Mouse (Mus musculus) CH12.LX (cell line): ENCODE results near the gene Brinp2.

ENCODE experiments used
- CTCF ChIP-seq, 2 experiments: IDR thresholded peaks in 1 of 2; conservative IDR thresholded peaks in 1 of 2; 2 replicates each; pipeline ENCODE4 v1.5.1; 2011 to 2012; ENCODE audit warnings: low read depth in 2 of 2, low read length in 2 of 2, improper control_type of control experiment in 1 of 2, inconsistent platforms in 1 of 2, mild to moderate bottlenecking in 1 of 2, moderate library complexity in 1 of 2
- EP300 ChIP-seq: IDR thresholded peaks from 2 replicates; pipeline ENCODE4 v1.6.1; 2011; ENCODE audit warnings: low read length, improper control_type of control experiment
- HCFC1 ChIP-seq: IDR thresholded peaks from 2 replicates; pipeline ENCODE4 v1.6.1; 2012; ENCODE audit warnings: low read depth, mild to moderate bottlenecking, inconsistent platforms, low read length, improper control_type of control experiment
- KAT2A ChIP-seq: IDR thresholded peaks from 2 replicates; pipeline ENCODE4 v1.6.1; 2012; ENCODE audit warnings: low read length, improper control_type of control experiment, inconsistent platforms; ENCODE audit not compliant: insufficient replicate concordance
- MEF2A ChIP-seq: IDR thresholded peaks from 2 replicates; pipeline ENCODE4 v1.6.1; 2014; ENCODE audit warnings: low read depth, mild to moderate bottlenecking, inconsistent platforms, low read length, improper control_type of control experiment, borderline replicate concordance
- MXI1 ChIP-seq: IDR thresholded peaks from 2 replicates; pipeline ENCODE4 v1.6.1; 2011; ENCODE audit warnings: mild to moderate bottlenecking, low read depth, low read length, improper control_type of control experiment
- NRF1 ChIP-seq: IDR thresholded peaks from 2 replicates; pipeline ENCODE4 v1.6.1; 2014; ENCODE audit warnings: low read depth, mild to moderate bottlenecking, inconsistent platforms, low read length, improper control_type of control experiment, moderate library complexity
- POLR2A ChIP-seq: IDR thresholded peaks from 2 replicates; pipeline ENCODE4 v1.6.1; 2011; ENCODE audit warnings: low read depth, mild to moderate bottlenecking, improper control_type of control experiment, low read length
- POLR2AphosphoS2 ChIP-seq: IDR thresholded peaks from 2 replicates; pipeline ENCODE4 v1.6.1; 2011; ENCODE audit warnings: low read depth, low read length, improper control_type of control experiment
- TCF12 ChIP-seq: IDR thresholded peaks from 2 replicates; pipeline ENCODE4 v1.6.1; 2014; ENCODE audit warnings: low read depth, mild to moderate bottlenecking, inconsistent platforms, low read length, improper control_type of control experiment
- UBTF ChIP-seq: IDR thresholded peaks from 2 replicates; pipeline ENCODE4 v1.6.1; 2012; ENCODE audit warnings: low read depth, mild to moderate bottlenecking, inconsistent platforms, low read length, improper control_type of control experiment, moderate library complexity

DNA sequence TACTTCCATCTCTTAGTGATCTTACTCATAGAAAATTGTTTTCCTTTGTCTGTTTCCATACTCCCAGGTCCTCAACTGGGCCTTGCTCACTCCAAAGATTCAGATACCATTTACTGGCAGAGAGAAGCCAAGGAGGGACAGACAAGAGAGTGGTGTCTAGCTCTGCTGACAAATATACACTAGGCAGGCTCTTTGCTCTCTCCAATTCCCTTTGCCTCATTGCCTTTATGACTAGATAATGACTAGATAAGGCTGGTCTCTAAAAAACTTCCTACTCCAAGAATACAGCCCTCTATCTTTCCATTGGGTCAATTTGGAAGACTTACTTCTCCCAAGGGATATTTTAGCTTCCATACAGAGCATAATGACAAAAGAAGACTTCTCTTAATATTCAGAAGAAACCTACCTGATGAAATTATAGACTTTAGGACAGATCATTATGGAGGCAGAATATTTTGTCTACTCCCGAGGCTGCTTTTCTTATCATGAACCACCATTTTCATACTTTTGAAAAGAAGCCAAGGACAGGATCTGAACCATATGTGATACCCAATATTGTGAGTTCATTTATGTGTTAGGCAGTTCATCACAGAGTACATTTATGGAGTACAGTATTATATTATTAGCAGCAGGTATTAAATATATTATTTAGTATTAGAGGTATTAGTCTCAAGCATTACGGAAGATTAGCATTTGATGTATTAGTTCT is 114.1 kb downstream of the Brinp2 start:
- TF ChIP-seq MXI1, result no peak
- no peak for TF ChIP-seq TCF12
- no peak for TF ChIP-seq CTCF (conservative IDR thresholded peaks at IDR 0.05 in 1 of 2, IDR thresholded peaks at IDR 0.05 in 1 of 2; ENCODE audit: low read depth in 2 of 2, low read length in 2 of 2)
- TF ChIP-seq POLR2A, result no peak
- no peak for TF ChIP-seq MEF2A
- no peak for TF ChIP-seq EP300
- TF ChIP-seq POLR2AphosphoS2, result no peak
- TF ChIP-seq HCFC1, result no peak
- no peak for TF ChIP-seq UBTF
- no peak for TF ChIP-seq KAT2A
- no peak for TF ChIP-seq NRF1
